Mouse (Mus musculus) testis, adult 2 months (tissue): Measurements from ENCODE around the gene Cadm3. TPM values are rescaled to one million over a fixed set of nuclear protein-coding genes. Genes with fewer than 3 reads are reported as not detected.
"Not testable (repeated sequence)": the region's sequence is repeated elsewhere in the genome, so short reads cannot be mapped to it uniquely, and the experiment has no call there.

Source experiments
- H3K27ac ChIP-seq: fragments of 200-500 bp; 2 replicates; pipeline ENCODE4 v1.5.1; 2012; ENCODE audit warnings: low read depth, low read length; ENCODE audit not compliant: control insufficient read depth, insufficient read depth
- H3K27me3 ChIP-seq: fragments of 200-500 bp; 2 replicates; pipeline ENCODE4 v1.6.1; 2012; ENCODE audit warnings: mild to moderate bottlenecking, low read length, moderate library complexity; ENCODE audit not compliant: control insufficient read depth, insufficient read depth
- H3K36me3 ChIP-seq: fragments of 200-500 bp; 2 replicates; pipeline ENCODE4 v1.6.1; 2012; ENCODE audit warnings: mild to moderate bottlenecking, low read length; ENCODE audit not compliant: control insufficient read depth, insufficient read depth
- H3K4me1 ChIP-seq: fragments of 200-500 bp; 2 replicates; pipeline ENCODE4 v1.6.1; 2012; ENCODE audit warnings: low read length; ENCODE audit not compliant: control insufficient read depth, insufficient read depth
- H3K4me3 ChIP-seq: fragments of 200-500 bp; 2 replicates; pipeline ENCODE4 v1.5.1; 2012; ENCODE audit warnings: low read depth, mild to moderate bottlenecking, low read length, moderate library complexity, mixed read lengths; ENCODE audit not compliant: control insufficient read depth
- CTCF ChIP-seq: fragments of 200-500 bp; IDR thresholded peaks from 2 replicates; pipeline ENCODE4 v1.5.1; 2012; ENCODE audit warnings: low read depth, mild to moderate bottlenecking, inconsistent platforms, low read length, moderate library complexity; ENCODE audit not compliant: control insufficient read depth, insufficient read depth, insufficient replicate concordance
- POLR2A ChIP-seq: fragments of 200-500 bp; IDR thresholded peaks from 2 replicates; pipeline ENCODE4 v1.6.1; 2012; ENCODE audit warnings: low read depth, mild to moderate bottlenecking, inconsistent platforms, low read length, moderate library complexity; ENCODE audit not compliant: control insufficient read depth
- polyA plus RNA-seq: library from polyadenylated mRNA; depleted of rRNA; stranded (reverse); fragments of >200 nt; gene quantifications from 2 replicates; pipeline ENCODE4 v1.2.3, GENCODE M21; 2012; rRNA removed

The Cadm3 gene
- polyA plus RNA-seq, 1 experiment, result 0.11 TPM

- TF ChIP-seq POLR2A, result no peak
- TF ChIP-seq CTCF, result no peak
- H3K27me3 ChIP-seq, result no peaks in the 10 kb centered on the region
- H3K27ac ChIP-seq, result no peak overlapping the region
Observed at GRCm38 (mm10) chr1:173321593-173322248, 45.8 kb downstream of the Cadm3 start.

GRCm38 (mm10) chr1:173317925-173318477 is 49.5 kb downstream of the Cadm3 start:
- no peak overlapping the region for H3K4me3 ChIP-seq
- TF ChIP-seq CTCF (no peak), POLR2A (no peak)
- H3K4me1 ChIP-seq, result no peaks in the 10 kb centered on the region
- H3K27ac ChIP-seq, result no peak overlapping the region
- no peaks in the 10 kb centered on the region for H3K27me3 ChIP-seq
- no peaks in the 10 kb centered on the region for H3K36me3 ChIP-seq

More at GRCm38 (mm10) chr1:173321593-173322248, 45.8 kb downstream of the Cadm3 start:
- Histone ChIP-seq H3K4me3 (no peak overlapping the region), H3K36me3 (no peaks in the 10 kb centered on the region), H3K4me1 (no peaks in the 10 kb centered on the region)

GRCm38 (mm10) chr1:173315725-173316124 is 51.8 kb downstream of the Cadm3 start:
- Histone ChIP-seq H3K27me3 (no peaks in the 10 kb centered on the region), H3K27ac (no peak overlapping the region), H3K36me3 (no peaks in the 10 kb centered on the region), H3K4me3 (no peak overlapping the region), H3K4me1 (no peaks in the 10 kb centered on the region)
- TF ChIP-seq POLR2A, result no peak
- TF ChIP-seq CTCF, result no peak

GRCm38 (mm10) chr1:173313535-173314050 is 53.9 kb downstream of the Cadm3 start:
- H3K4me3 ChIP-seq, H3K36me3 ChIP-seq: not testable (repeated sequence)

GRCm38 (mm10) chr1:173302795-173303194 is 64.7 kb downstream of the Cadm3 start:
- H3K27me3 ChIP-seq, result not testable (repeated sequence)

More at GRCm38 (mm10) chr1:173313535-173314050, 53.9 kb downstream of the Cadm3 start:
- H3K27ac ChIP-seq, H3K27me3 ChIP-seq, H3K4me1 ChIP-seq: not testable (repeated sequence)

More at GRCm38 (mm10) chr1:173302795-173303194, 64.7 kb downstream of the Cadm3 start:
- not testable (repeated sequence) for H3K36me3 ChIP-seq, H3K4me1 ChIP-seq, H3K4me3 ChIP-seq, H3K27ac ChIP-seq

Other genes starting within 250 kb of the Cadm3 start
- gene Olfr1408, start 230.3 kb downstream of the Cadm3 start, polyA plus RNA-seq, result not detected in 2 replicates
- not detected in 2 replicates for gene Olfr1406, start 177.1 kb downstream of the Cadm3 start, polyA plus RNA-seq
- not detected in 2 replicates for gene Olfr218, start 169.9 kb downstream of the Cadm3 start, polyA plus RNA-seq
- gene Olfr1404, start 155.3 kb downstream of the Cadm3 start, polyA plus RNA-seq, result not detected in 2 replicates
- gene Fcer1a, start 140.5 kb downstream of the Cadm3 start, polyA plus RNA-seq, result not detected in 2 replicates
- not detected in 2 replicates for gene Olfr418, start 101.7 kb downstream of the Cadm3 start, polyA plus RNA-seq
- not detected in 2 replicates for gene Mptx2, start 89.9 kb downstream of the Cadm3 start, polyA plus RNA-seq
- 0.23 and 0.26 TPM in 2 replicates for gene Ackr1, start 33.9 kb downstream of the Cadm3 start, polyA plus RNA-seq
- 0.12 and 0.27 TPM in 2 replicates for gene Aim2, start 16.8 kb downstream of the Cadm3 start, polyA plus RNA-seq
- 0.06 and 0.18 TPM in 2 replicates for gene Ifi206, start 123.3 kb upstream of the Cadm3 start, polyA plus RNA-seq
- gene Ifi214, start 168.3 kb upstream of the Cadm3 start, polyA plus RNA-seq, result 0.14 and 0.20 TPM in 2 replicates
- gene Ifi213, start 231.6 kb upstream of the Cadm3 start, polyA plus RNA-seq, result 0.05 TPM in 2 replicates